Mouse (Mus musculus): ENCODE measurements around the gene Plxnb1. TPM values are rescaled to one million over a fixed set of nuclear protein-coding genes. Genes with fewer than 3 reads are reported as not detected.
"Not testable (repeated sequence)": the region's sequence is repeated elsewhere in the genome, so short reads cannot be mapped to it uniquely, and the experiment has no call there.

The Plxnb1 gene
- total and polyA plus RNA-seq, 3 experiments: 15.7 to 25.0 (median 21.1) TPM

- H3K27me3 ChIP-seq (ENCODE audit: control insufficient read depth, insufficient read depth, low read length): no peaks in the 10 kb centered on the region
- H3K4me3 ChIP-seq: no peak overlapping the region
- H3K4me1 ChIP-seq (ENCODE audit: control insufficient read depth, insufficient read depth, low read length): no peaks in the 10 kb centered on the region
- H3K79me2 ChIP-seq (replicated peaks; ENCODE audit: control insufficient read depth, insufficient read depth, low read length): no peaks in the 10 kb centered on the region
- intact Hi-C loops (cut with DNase I): no loop called here
- H3K36me3 ChIP-seq (ENCODE audit: control insufficient read depth, insufficient read depth, low read length): no peaks in the 10 kb centered on the region
- H3K9ac ChIP-seq (ENCODE audit: low read depth, low read length): no peak overlapping the region
- WGBS: 44% methylated on average over 3 of the region's 3 CpGs
- no peak overlapping the region for H3K27ac ChIP-seq
- TF ChIP-seq CTCF (IDR thresholded peaks at IDR 0.05) (peak; percentile 72), POLR2A (IDR thresholded peaks at IDR 0.05; ENCODE audit: insufficient read depth, low read depth, low read length) (no peak)
- no peak for DNase-seq
Measured at GRCm38 (mm10) chr9:109128211-109128610, 33.0 kb downstream of the Plxnb1 start.

- WGBS: 83% methylated on average over 5 of the region's 5 CpGs
- H3K36me3 ChIP-seq (ENCODE audit: control insufficient read depth, insufficient read depth, low read length): no peaks in the 10 kb centered on the region
- no peak overlapping the region for H3K27ac ChIP-seq
- H3K9ac ChIP-seq (ENCODE audit: low read depth, low read length): no peak overlapping the region
- intact Hi-C loops (cut with DNase I): no loop called here
- no peak for DNase-seq
- H3K79me2 ChIP-seq (replicated peaks; ENCODE audit: control insufficient read depth, insufficient read depth, low read length): no peaks in the 10 kb centered on the region
- no peaks in the 10 kb centered on the region for H3K27me3 ChIP-seq (ENCODE audit: control insufficient read depth, insufficient read depth, low read length)
- no peaks in the 10 kb centered on the region for H3K4me1 ChIP-seq (ENCODE audit: control insufficient read depth, insufficient read depth, low read length)
- H3K4me3 ChIP-seq: no peak overlapping the region
- TF ChIP-seq CTCF (IDR thresholded peaks at IDR 0.05) (no peak), EP300 (IDR thresholded peaks at IDR 0.05; ENCODE audit: insufficient read depth, low read depth, low read length) (no peak), POLR2A (IDR thresholded peaks at IDR 0.05; ENCODE audit: insufficient read depth, low read depth, low read length) (no peak)
Measured at GRCm38 (mm10) chr9:109130076-109130475, 34.9 kb downstream of the Plxnb1 start.

GRCm38 (mm10) chr9:109140414-109140813 lies 45.2 kb downstream of the Plxnb1 start:
- H3K27ac ChIP-seq; H3K27me3 ChIP-seq (ENCODE audit: control insufficient read depth, insufficient read depth, low read length); H3K9ac ChIP-seq (ENCODE audit: low read depth, low read length); H3K36me3 ChIP-seq (ENCODE audit: control insufficient read depth, insufficient read depth, low read length); DNase-seq; H3K79me2 ChIP-seq (replicated peaks; ENCODE audit: control insufficient read depth, insufficient read depth, low read length); H3K4me3 ChIP-seq; intact Hi-C loops (cut with DNase I); H3K4me1 ChIP-seq (ENCODE audit: control insufficient read depth, insufficient read depth, low read length): not testable (repeated sequence)
- WGBS: 60% methylated on average over 4 of the region's 4 CpGs
- peak; percentile 53 for TF ChIP-seq CTCF (IDR thresholded peaks at IDR 0.05)

GRCm38 (mm10) chr9:109161941-109162340 lies 66.8 kb downstream of the Plxnb1 start, which contains the start of gene Fbxw21:
Gene Fbxw21, minus strand, starts transcription at chr9:109162041.
- no peak within 1 kb of the TSS for H3K9ac ChIP-seq (ENCODE audit: low read depth, low read length)
- H3K79me2 ChIP-seq (replicated peaks; ENCODE audit: control insufficient read depth, insufficient read depth, low read length): no peaks in the 10 kb centered on the region
- no peaks in the 10 kb centered on the region for H3K36me3 ChIP-seq (ENCODE audit: control insufficient read depth, insufficient read depth, low read length)
- H3K4me3 ChIP-seq: no peak within 1 kb of the TSS
- H3K27ac ChIP-seq: no peak within 1 kb of the TSS
- no peaks in the 10 kb centered on the region for H3K27me3 ChIP-seq (ENCODE audit: control insufficient read depth, insufficient read depth, low read length)
- intact Hi-C loops (cut with DNase I): no loop called here
- WGBS: 48% methylated on average over 3 of the region's 3 CpGs
- no peaks in the 10 kb centered on the region for H3K4me1 ChIP-seq (ENCODE audit: control insufficient read depth, insufficient read depth, low read length)
- TF ChIP-seq EP300 (IDR thresholded peaks at IDR 0.05; ENCODE audit: insufficient read depth, low read depth, low read length): no peak
- TF ChIP-seq POLR2A (IDR thresholded peaks at IDR 0.05; ENCODE audit: insufficient read depth, low read depth, low read length): no peak
- TF ChIP-seq CTCF (IDR thresholded peaks at IDR 0.05): no peak
- DNase-seq: no peak

- Histone ChIP-seq H3K27ac (no peak overlapping the region), H3K27me3 (ENCODE audit: control insufficient read depth, insufficient read depth, low read length) (no peaks in the 10 kb centered on the region), H3K36me3 (ENCODE audit: control insufficient read depth, insufficient read depth, low read length) (no peaks in the 10 kb centered on the region), H3K79me2 (replicated peaks; ENCODE audit: control insufficient read depth, insufficient read depth, low read length) (no peaks in the 10 kb centered on the region), H3K4me3 (no peak overlapping the region), H3K4me1 (ENCODE audit: control insufficient read depth, insufficient read depth, low read length) (no peaks in the 10 kb centered on the region), H3K9ac (ENCODE audit: low read depth, low read length) (no peak overlapping the region)
- TF ChIP-seq POLR2A (IDR thresholded peaks at IDR 0.05; ENCODE audit: insufficient read depth, low read depth, low read length) (no peak), CTCF (IDR thresholded peaks at IDR 0.05) (no peak)
- intact Hi-C loops (cut with DNase I): no loop called here
- DNase-seq: no peak
Measured at GRCm38 (mm10) chr9:109167316-109167715, 72.1 kb downstream of the Plxnb1 start.

Other genes starting within 250 kb of the Plxnb1 start
- 10 to 100 TPM; 20.8 to 24.3 TPM for gene Slc26a6, start 242.1 kb upstream of the Plxnb1 start, total RNA-seq (2021)
- gene Slc26a6, start 242.1 kb upstream of the Plxnb1 start, polyA plus RNA-seq (2012; rRNA removed): 34.5 and 47.8 TPM in 2 replicates
- gene Tmem89, start 180.8 kb upstream of the Plxnb1 start, total RNA-seq (2021): not detected
- gene Tmem89, start 180.8 kb upstream of the Plxnb1 start, polyA plus RNA-seq (2012; rRNA removed): 0.35 and 0.47 TPM in 2 replicates
- 1,000 to 10,000 TPM; 2,061 to 2,422 TPM for gene Uqcrc1, start 158.8 kb upstream of the Plxnb1 start, total RNA-seq (2021)
- 2,481 and 2,989 TPM in 2 replicates for gene Uqcrc1, start 158.8 kb upstream of the Plxnb1 start, polyA plus RNA-seq (2012; rRNA removed)
- gene Col7a1, start 141.8 kb upstream of the Plxnb1 start, total RNA-seq (2021): under 1 TPM; 0.30 to 0.47 TPM
- gene Col7a1, start 141.8 kb upstream of the Plxnb1 start, polyA plus RNA-seq (2012; rRNA removed): 0.57 and 1.1 TPM in 2 replicates
- not detected for gene Ucn2, start 109.4 kb upstream of the Plxnb1 start, total RNA-seq (2021)
- gene Ucn2, start 109.4 kb upstream of the Plxnb1 start, polyA plus RNA-seq (2012; rRNA removed): 0.20 TPM in 1 of 2 replicates, not detected in the other
- 1 to 10 TPM; 1.3 to 1.9 TPM for gene Pfkfb4, start 103.6 kb upstream of the Plxnb1 start, total RNA-seq (2021)
- 7.3 and 7.4 TPM in 2 replicates for gene Pfkfb4, start 103.6 kb upstream of the Plxnb1 start, polyA plus RNA-seq (2012; rRNA removed)
- gene Shisa5, start 56.8 kb upstream of the Plxnb1 start, total RNA-seq (2021): 10 to 100 TPM; 40.3 to 43.2 TPM
- gene Shisa5, start 56.8 kb upstream of the Plxnb1 start, polyA plus RNA-seq (2012; rRNA removed): 170 and 218 TPM in 2 replicates
- 10 to 100 TPM; 12.6 to 13.3 TPM for gene Trex1, start 35.7 kb upstream of the Plxnb1 start, total RNA-seq (2021)
- gene Trex1, start 35.7 kb upstream of the Plxnb1 start, polyA plus RNA-seq (2012; rRNA removed): 45.8 and 55.2 TPM in 2 replicates
- gene Atrip, start 21.3 kb upstream of the Plxnb1 start, total RNA-seq (2021): 1 to 10 TPM; 8.0 to 9.0 TPM
- gene Atrip, start 21.3 kb upstream of the Plxnb1 start, polyA plus RNA-seq (2012; rRNA removed): 10.0 and 13.9 TPM in 2 replicates
- gene Ccdc51, start 12.9 kb upstream of the Plxnb1 start, total RNA-seq (2021): 10 to 100 TPM; 11.1 to 11.8 TPM
- 7.0 and 9.2 TPM in 2 replicates for gene Ccdc51, start 12.9 kb upstream of the Plxnb1 start, polyA plus RNA-seq (2012; rRNA removed)
- gene Tma7, start 12.8 kb upstream of the Plxnb1 start, total RNA-seq (2021): 100 to 1,000 TPM; 218 to 235 TPM
- 41.4 and 59.3 TPM in 2 replicates for gene Tma7, start 12.8 kb upstream of the Plxnb1 start, polyA plus RNA-seq (2012; rRNA removed)
- gene Fbxw21, start 66.7 kb downstream of the Plxnb1 start, total RNA-seq (2021): not detected
- not detected in 2 replicates for gene Fbxw21, start 66.7 kb downstream of the Plxnb1 start, polyA plus RNA-seq (2012; rRNA removed)
- not detected for gene Fbxw13, start 100.6 kb downstream of the Plxnb1 start, total RNA-seq (2021)
- not detected in 2 replicates for gene Fbxw13, start 100.6 kb downstream of the Plxnb1 start, polyA plus RNA-seq (2012; rRNA removed)
- not detected for gene Fbxw20, start 139.4 kb downstream of the Plxnb1 start, total RNA-seq (2021)
- gene Fbxw20, start 139.4 kb downstream of the Plxnb1 start, polyA plus RNA-seq (2012; rRNA removed): not detected in 2 replicates
- gene Fbxw14, start 192.3 kb downstream of the Plxnb1 start, total RNA-seq (2021): not detected
- gene Fbxw14, start 192.3 kb downstream of the Plxnb1 start, polyA plus RNA-seq (2012; rRNA removed): not detected in 2 replicates
- not detected for gene Fbxw28, start 244.3 kb downstream of the Plxnb1 start, total RNA-seq (2021)
- not detected in 2 replicates for gene Fbxw28, start 244.3 kb downstream of the Plxnb1 start, polyA plus RNA-seq (2012; rRNA removed)